Mouse (Mus musculus) C2C12 (cell line): ENCODE results near the gene Rc3h1. TPM values are rescaled to one million over a fixed set of nuclear protein-coding genes. Genes with fewer than 3 reads are reported as not detected.

Source experiments
- H3K27me3 ChIP-seq: one replicate; pipeline ENCODE4 v1.6.1; 2011; ENCODE audit not compliant: control insufficient read depth, insufficient read depth, insufficient read length
- H3K36me3 ChIP-seq: one replicate; pipeline ENCODE4 v1.6.1; 2011; ENCODE audit not compliant: control insufficient read depth, insufficient read depth
- H3K4me3 ChIP-seq: one replicate; pipeline ENCODE4 v1.5.1; 2011; ENCODE audit warnings: mild to moderate bottlenecking, control low read depth; ENCODE audit not compliant: poor library complexity, insufficient read depth, severe bottlenecking
- H3K79me2 ChIP-seq: one replicate; pipeline ENCODE4 v1.6.1; 2011; ENCODE audit not compliant: control insufficient read depth, insufficient read depth
- H3K79me3 ChIP-seq: one replicate; pipeline ENCODE4 v1.6.1; 2011; ENCODE audit warnings: low read depth, control low read depth
- H3ac ChIP-seq: one replicate; pipeline ENCODE3; 2011; ENCODE audit warnings: low read depth; ENCODE audit not compliant: control insufficient read depth, insufficient read length
- CEBPB ChIP-seq: IDR thresholded peaks from one replicate; pipeline ENCODE4 v1.6.1; 2011; ENCODE audit warnings: low read depth, mild to moderate bottlenecking, control low read depth, moderate library complexity
- CTCF ChIP-seq: IDR thresholded peaks from one replicate; pipeline ENCODE4 v1.5.1; 2011; ENCODE audit not compliant: control insufficient read depth, insufficient read depth, insufficient read length
- FOSL1 ChIP-seq: IDR thresholded peaks from one replicate; pipeline ENCODE4 v1.8.0; 2011; ENCODE audit warnings: mild to moderate bottlenecking, low read length; ENCODE audit not compliant: poor library complexity, insufficient read depth, severe bottlenecking
- MAX ChIP-seq: IDR thresholded peaks from one replicate; pipeline ENCODE4 v1.6.1; 2011; ENCODE audit warnings: mild to moderate bottlenecking, control low read depth
- MYOD1 ChIP-seq: IDR thresholded peaks from one replicate; pipeline ENCODE4 v1.6.1; 2011; ENCODE audit warnings: low read depth; ENCODE audit not compliant: control insufficient read depth, insufficient read length
- MYOG ChIP-seq: IDR thresholded peaks from one replicate; pipeline ENCODE4 v1.6.1; 2011; ENCODE audit not compliant: control insufficient read depth, insufficient read length; ENCODE audit errors: extremely low read depth
- USF1 ChIP-seq: IDR thresholded peaks from one replicate; pipeline ENCODE4 v1.6.1; 2011; ENCODE audit warnings: low read depth, mild to moderate bottlenecking, control low read depth, moderate library complexity
- polyA plus RNA-seq: library from polyadenylated mRNA; unstranded; fragments of >200 nt; fragmentation: generic; extraction: Trizol; gene quantifications from one replicate; pipeline ENCODE4 v1.2.1, GENCODE M21; 2012; ENCODE audit warnings: missing spikeins

Gene Rc3h1
- polyA plus RNA-seq, 1 experiment, result 4.0 TPM

- no peak overlapping the region for H3ac ChIP-seq
- H3K79me3 ChIP-seq, result no peaks in the 10 kb centered on the region
- no peaks in the 10 kb centered on the region for H3K36me3 ChIP-seq
- no peaks in the 10 kb centered on the region for H3K27me3 ChIP-seq
- no peak overlapping the region for H3K4me3 ChIP-seq
- H3K79me2 ChIP-seq, result no peaks in the 10 kb centered on the region
- TF ChIP-seq CEBPB, result no peak
- no peak for TF ChIP-seq MYOD1
- no peak for TF ChIP-seq MYOG
- TF ChIP-seq FOSL1, result no peak
- no peak for TF ChIP-seq USF1
- no peak for TF ChIP-seq MAX
- no peak for TF ChIP-seq CTCF
Observed at GRCm38 (mm10) chr1:160899701-160900100, 6.5 kb upstream of the Rc3h1 start.

GRCm38 (mm10) chr1:160904047-160904446, 2.2 kb upstream of the Rc3h1 start:
- peaks cover 22% of the 10 kb centered on the region for H3K79me3 ChIP-seq
- H3ac ChIP-seq, result no peak overlapping the region
- H3K4me3 ChIP-seq, result no peak overlapping the region
- H3K27me3 ChIP-seq, result no peaks in the 10 kb centered on the region
- no peaks in the 10 kb centered on the region for H3K36me3 ChIP-seq
- TF ChIP-seq USF1 (no peak), FOSL1 (no peak), CEBPB (no peak), MYOG (no peak), MAX (no peak), CTCF (no peak), MYOD1 (no peak)
- peaks cover 27% of the 10 kb centered on the region for H3K79me2 ChIP-seq

- Histone ChIP-seq H3ac (peak overlapping the region; percentile 81), H3K79me3 (peaks cover 50% of the 10 kb centered on the region), H3K36me3 (no peaks in the 10 kb centered on the region), H3K79me2 (peaks cover 55% of the 10 kb centered on the region), H3K27me3 (no peaks in the 10 kb centered on the region), H3K4me3 (peak overlapping the region; percentile 69)
- TF ChIP-seq USF1 (no peak), FOSL1 (no peak), MYOG (no peak), MYOD1 (no peak), MAX (no peak), CEBPB (no peak)
Observed at GRCm38 (mm10) chr1:160906558-160907481, 602 bp downstream of the Rc3h1 start.

DNA sequence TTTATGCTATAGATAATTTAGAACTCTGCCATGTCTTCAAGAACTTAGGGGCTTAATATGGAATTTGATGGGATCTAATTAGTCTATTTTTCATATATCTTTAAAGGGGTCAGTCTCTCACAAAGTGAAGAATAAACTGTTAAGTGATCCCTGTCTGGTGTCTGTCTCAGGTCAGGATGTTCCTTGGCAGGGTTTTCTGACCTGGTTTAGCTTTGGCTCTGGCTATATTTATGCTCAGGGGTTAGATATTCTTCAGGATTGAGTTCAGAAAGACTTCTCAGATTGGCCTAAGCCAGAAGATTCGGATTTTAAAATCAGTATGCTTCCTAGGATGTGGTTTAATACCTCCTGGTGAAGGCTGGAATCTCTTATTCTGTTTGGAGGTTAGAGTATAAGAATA, 4.0 kb downstream of the Rc3h1 start:
- Histone ChIP-seq H3K79me2 (peaks cover 89% of the 10 kb centered on the region), H3K27me3 (no peaks in the 10 kb centered on the region), H3K79me3 (peaks cover 79% of the 10 kb centered on the region), H3K36me3 (no peaks in the 10 kb centered on the region), H3ac (no peak overlapping the region), H3K4me3 (no peak overlapping the region)
- TF ChIP-seq FOSL1, result no peak
- TF ChIP-seq MAX, result no peak
- TF ChIP-seq CTCF, result no peak
- TF ChIP-seq CEBPB, result no peak
- no peak for TF ChIP-seq USF1
- no peak for TF ChIP-seq MYOG
- no peak for TF ChIP-seq MYOD1

DNA sequence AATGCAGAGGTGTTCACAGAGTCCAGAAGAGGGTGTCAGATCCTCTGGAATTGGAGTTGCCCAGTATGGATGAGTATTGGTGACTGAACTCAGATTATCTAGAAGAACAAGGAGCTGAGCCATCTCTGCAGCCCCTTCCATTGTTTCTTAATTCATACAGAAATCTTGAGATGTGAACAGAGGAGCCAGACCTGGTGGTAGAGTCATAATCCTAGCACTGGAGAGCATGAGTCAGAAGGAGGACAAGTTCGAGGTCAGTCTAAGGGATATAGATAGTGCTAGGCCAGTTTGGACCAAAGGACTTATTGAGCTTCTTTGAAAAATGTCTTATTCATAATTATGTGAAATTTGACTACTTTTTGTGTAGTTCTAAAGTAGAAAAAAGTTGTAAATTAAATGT, 4.6 kb downstream of the Rc3h1 start:
- H3K79me2 ChIP-seq, result peaks cover 95% of the 10 kb centered on the region
- no peaks in the 10 kb centered on the region for H3K27me3 ChIP-seq
- peaks cover 85% of the 10 kb centered on the region for H3K79me3 ChIP-seq
- H3K4me3 ChIP-seq, result no peak overlapping the region
- H3K36me3 ChIP-seq, result no peaks in the 10 kb centered on the region
- H3ac ChIP-seq, result no peak overlapping the region
- no peak for TF ChIP-seq CTCF
- no peak for TF ChIP-seq FOSL1
- TF ChIP-seq CEBPB, result no peak

DNA sequence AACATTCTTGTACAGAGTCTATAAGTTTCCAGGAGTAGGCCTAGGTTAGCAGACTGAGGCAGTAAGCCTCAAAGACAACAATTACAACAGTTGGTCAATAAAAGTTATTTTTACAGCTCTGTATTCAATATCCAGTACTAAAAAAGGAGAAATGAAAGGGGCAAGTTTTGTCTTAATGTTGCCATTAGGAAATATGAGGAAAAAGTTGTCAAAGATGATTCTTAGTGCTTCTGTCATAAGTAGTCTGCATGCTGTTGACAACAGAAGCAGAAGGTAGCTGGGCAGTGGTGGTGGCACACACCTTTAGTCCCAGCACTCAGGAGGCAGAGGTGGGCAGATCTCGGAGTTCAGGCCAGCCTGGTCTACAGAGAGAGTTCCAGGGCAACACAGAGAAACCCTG, 13.2 kb downstream of the Rc3h1 start:
- Histone ChIP-seq H3K4me3 (no peak overlapping the region), H3K36me3 (peaks cover 3% of the 10 kb centered on the region), H3K27me3 (no peaks in the 10 kb centered on the region), H3K79me3 (peaks cover 75% of the 10 kb centered on the region), H3ac (no peak overlapping the region), H3K79me2 (peaks cover 100% of the 10 kb centered on the region)
- TF ChIP-seq CTCF, result no peak
- no peak for TF ChIP-seq MYOG
- TF ChIP-seq MAX, result no peak
- TF ChIP-seq CEBPB, result no peak
- TF ChIP-seq MYOD1, result no peak
- TF ChIP-seq USF1, result no peak
- no peak for TF ChIP-seq FOSL1
